Mouse (Mus musculus) testis, adult 2 months (tissue): Measurements from ENCODE around the gene Nckap5.

Source experiments
- CTCF ChIP-seq: fragments of 200-500 bp; IDR thresholded peaks from 2 replicates; pipeline ENCODE4 v1.5.1; 2012; ENCODE audit warnings: low read depth, mild to moderate bottlenecking, inconsistent platforms, low read length, moderate library complexity; ENCODE audit not compliant: control insufficient read depth, insufficient read depth, insufficient replicate concordance
- POLR2A ChIP-seq: fragments of 200-500 bp; IDR thresholded peaks from 2 replicates; pipeline ENCODE4 v1.6.1; 2012; ENCODE audit warnings: low read depth, mild to moderate bottlenecking, inconsistent platforms, low read length, moderate library complexity; ENCODE audit not compliant: control insufficient read depth

GRCm38 (mm10) chr1:126454504-126455173 is 376.0 kb downstream of the Nckap5 start:
- TF ChIP-seq CTCF (no peak), POLR2A (no peak)
